Mouse (Mus musculus): ENCODE measurements around the gene Ap4e1. TPM values are rescaled to one million over a fixed set of nuclear protein-coding genes. Genes with fewer than 3 reads are reported as not detected.

The Ap4e1 gene
- 13.9 TPM for polyA plus RNA-seq (2014; fragmentation: Illumina TruSeq; extraction: RNeasy Lipid Tissue Mini Kit (QIAGEN cat#74804); ENCODE audit: low read depth, low replicate concordance)

DNA sequence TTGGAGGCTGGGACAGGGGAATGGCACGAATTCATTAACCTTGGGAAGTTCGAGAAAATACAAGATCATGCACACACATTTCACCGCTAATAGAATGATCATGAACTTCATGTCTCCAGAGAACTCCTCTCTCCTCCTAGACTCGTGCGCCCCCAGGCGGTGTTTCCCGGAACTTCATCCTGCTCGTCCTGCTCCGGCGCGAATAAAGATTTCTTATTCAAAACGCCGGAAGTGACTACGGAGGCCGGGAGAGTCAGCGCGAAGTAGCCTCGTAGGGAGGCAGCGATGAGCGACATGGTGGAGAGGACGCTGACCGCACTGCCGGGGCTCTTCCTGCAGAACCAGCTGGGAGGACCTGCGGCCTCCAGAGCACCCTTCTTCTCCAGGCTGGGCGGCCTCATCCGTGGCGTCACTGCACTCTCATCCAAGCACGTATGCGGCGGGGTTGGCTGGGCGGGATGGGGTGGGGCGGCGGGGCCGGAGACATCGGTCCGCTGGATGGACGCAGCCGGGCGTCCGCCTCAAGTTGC lies at the start of gene Ap4e1:
TSS of gene Ap4e1 (plus strand) at position 249 of the 530 bp plus-strand sequence.

DNA sequence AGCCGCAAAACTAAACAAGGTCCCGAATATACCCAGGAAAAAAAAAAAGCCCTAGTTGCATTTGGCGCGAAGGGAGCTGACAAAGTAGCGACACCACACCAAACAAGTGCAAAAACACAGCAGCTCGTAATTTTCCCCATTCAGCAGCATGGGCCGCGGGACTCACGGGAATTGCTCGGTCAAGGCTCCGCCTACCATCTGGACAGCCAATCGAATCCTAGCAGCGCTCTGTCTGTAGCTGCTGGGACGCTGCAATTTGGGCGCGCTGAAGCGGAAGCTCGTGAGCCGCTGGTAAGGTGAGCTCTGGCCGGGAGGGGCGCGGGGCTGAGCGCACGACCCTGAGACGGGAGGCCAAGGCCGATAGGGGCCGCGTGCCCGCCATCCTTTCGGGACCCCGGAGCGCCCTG lies 61.9 kb downstream of the Ap4e1 start, which contains the start of gene Blvra:
TSS of gene Blvra (plus strand) at position 231 of the 407 bp plus-strand sequence.

Other genes starting within 250 kb of the Ap4e1 start
- 0.20 TPM for gene Usp50, start 225.2 kb upstream of the Ap4e1 start, polyA plus RNA-seq (2014; fragmentation: Illumina TruSeq; extraction: RNeasy Lipid Tissue Mini Kit (QIAGEN cat#74804); ENCODE audit: low read depth, low replicate concordance)
- 224 TPM for gene Trpm7, start 132.5 kb upstream of the Ap4e1 start, polyA plus RNA-seq (2014; fragmentation: Illumina TruSeq; extraction: RNeasy Lipid Tissue Mini Kit (QIAGEN cat#74804); ENCODE audit: low read depth, low replicate concordance)
- 170 TPM for gene Sppl2a, start 75.5 kb upstream of the Ap4e1 start, polyA plus RNA-seq (2014; fragmentation: Illumina TruSeq; extraction: RNeasy Lipid Tissue Mini Kit (QIAGEN cat#74804); ENCODE audit: low read depth, low replicate concordance)
- gene Blvra, start 61.9 kb downstream of the Ap4e1 start, polyA plus RNA-seq (2014; fragmentation: Illumina TruSeq; extraction: RNeasy Lipid Tissue Mini Kit (QIAGEN cat#74804); ENCODE audit: low read depth, low replicate concordance) = 80.0 TPM
- gene Ncaph, start 125.2 kb downstream of the Ap4e1 start, polyA plus RNA-seq (2014; fragmentation: Illumina TruSeq; extraction: RNeasy Lipid Tissue Mini Kit (QIAGEN cat#74804); ENCODE audit: low read depth, low replicate concordance) = 0.40 TPM
- gene Itpripl1, start 134.7 kb downstream of the Ap4e1 start, polyA plus RNA-seq (2014; fragmentation: Illumina TruSeq; extraction: RNeasy Lipid Tissue Mini Kit (QIAGEN cat#74804); ENCODE audit: low read depth, low replicate concordance) = 4.7 TPM
- 1.2 TPM for gene 1810024B03Rik, start 199.6 kb downstream of the Ap4e1 start, polyA plus RNA-seq (2014; fragmentation: Illumina TruSeq; extraction: RNeasy Lipid Tissue Mini Kit (QIAGEN cat#74804); ENCODE audit: low read depth, low replicate concordance)
- gene Snrnp200, start 199.7 kb downstream of the Ap4e1 start, polyA plus RNA-seq (2014; fragmentation: Illumina TruSeq; extraction: RNeasy Lipid Tissue Mini Kit (QIAGEN cat#74804); ENCODE audit: low read depth, low replicate concordance) = 32.2 TPM
- 37.7 TPM for gene Ciao1, start 239.1 kb downstream of the Ap4e1 start, polyA plus RNA-seq (2014; fragmentation: Illumina TruSeq; extraction: RNeasy Lipid Tissue Mini Kit (QIAGEN cat#74804); ENCODE audit: low read depth, low replicate concordance)
- gene Tmem127, start 239.2 kb downstream of the Ap4e1 start, polyA plus RNA-seq (2014; fragmentation: Illumina TruSeq; extraction: RNeasy Lipid Tissue Mini Kit (QIAGEN cat#74804); ENCODE audit: low read depth, low replicate concordance) = 49.2 TPM